Mouse (Mus musculus) intestine, embryonic 15.5 days (tissue): ENCODE measurements around the gene Tead1. TPM values are rescaled to one million over a fixed set of nuclear protein-coding genes. Genes with fewer than 3 reads are reported as not detected.

Experiments
- ATAC-seq: fragments of 200-750 bp; cut with Nextera tagmentation; 2 replicates; pipeline ENCODE4 v1.8.0; 2017; ENCODE audit warnings: moderate TSS enrichment, moderate library complexity
- H3K27ac ChIP-seq: fragments of 300-500 bp; sonication (generic); 2 replicates; pipeline ENCODE4 v1.5.1; 2015; ENCODE audit warnings: mild to moderate bottlenecking, inconsistent platforms
- H3K27me3 ChIP-seq: fragments of 300-500 bp; sonication (generic); replicated peaks from 2 replicates; pipeline ENCODE4 v1.6.1; 2015; ENCODE audit warnings: inconsistent platforms
- H3K36me3 ChIP-seq: fragments of 300-500 bp; sonication (generic); 2 replicates; pipeline ENCODE4 v1.6.1; 2015; ENCODE audit warnings: inconsistent platforms
- H3K4me1 ChIP-seq: fragments of 300-500 bp; sonication (generic); replicated peaks from 2 replicates; pipeline ENCODE4 v1.6.1; 2015; ENCODE audit warnings: inconsistent platforms
- H3K4me2 ChIP-seq: fragments of 300-500 bp; sonication (generic); replicated peaks from 2 replicates; pipeline ENCODE4 v1.6.1; 2015; ENCODE audit warnings: mild to moderate bottlenecking, inconsistent platforms
- H3K4me3 ChIP-seq: fragments of 300-500 bp; sonication (generic); replicated peaks from 2 replicates; pipeline ENCODE4 v1.5.1; 2015; ENCODE audit warnings: inconsistent platforms
- H3K9ac ChIP-seq: fragments of 300-500 bp; sonication (generic); 2 replicates; pipeline ENCODE4 v1.6.1; 2015; ENCODE audit warnings: inconsistent platforms
- H3K9me3 ChIP-seq: fragments of 300-500 bp; sonication (generic); 2 replicates; pipeline ENCODE4 v1.6.1; 2016; ENCODE audit warnings: inconsistent platforms
- whole genome bisulfite sequencing: fragments of 180-500 bp; shearing (Covaris S2); methylation state at CpG from one replicate; pipeline ENCODE4 v1.1.7; 2015; 5-methylcytosine and 5-hydroxymethylcytosine counted together
- polyA plus RNA-seq: library from polyadenylated mRNA; unstranded; fragments of >200 nt; fragmentation: Nextera tagmentation; extraction: Ambion mirVana; gene quantifications from 2 replicates; pipeline ENCODE4 v1.2.1, GENCODE M21; 2015

The Tead1 gene
- polyA plus RNA-seq, 1 experiment from 2014 or later, result 18.3 TPM

GRCm38 (mm10) chr7:112771461-112771860 lies 92.3 kb downstream of the Tead1 start:
- H3K4me2 ChIP-seq, result no peak overlapping the region
- H3K4me1 ChIP-seq, result peaks cover 13% of the 10 kb centered on the region
- no peak overlapping the region for H3K27ac ChIP-seq
- H3K4me3 ChIP-seq, result no peak overlapping the region
- H3K36me3 ChIP-seq, result no peaks in the 10 kb centered on the region
- H3K9ac ChIP-seq, result no peak overlapping the region
- WGBS, result 83% methylated on average over 6 of the region's 6 CpGs
- H3K9me3 ChIP-seq, result no peaks in the 10 kb centered on the region
- no peak for ATAC-seq
- H3K27me3 ChIP-seq, result no peaks in the 10 kb centered on the region

GRCm38 (mm10) chr7:112772777-112773176 lies 93.7 kb downstream of the Tead1 start:
- Histone ChIP-seq H3K4me2 (no peak overlapping the region), H3K27me3 (no peaks in the 10 kb centered on the region), H3K27ac (no peak overlapping the region), H3K36me3 (no peaks in the 10 kb centered on the region), H3K9me3 (no peaks in the 10 kb centered on the region), H3K9ac (no peak overlapping the region), H3K4me1 (peaks cover 17% of the 10 kb centered on the region), H3K4me3 (no peak overlapping the region)
- 19% methylated on average over 6 of the region's 6 CpGs for WGBS
- no peak for ATAC-seq

- Histone ChIP-seq H3K27me3 (no peaks in the 10 kb centered on the region), H3K27ac (no peak overlapping the region), H3K4me1 (peaks cover 17% of the 10 kb centered on the region), H3K4me2 (no peak overlapping the region), H3K36me3 (no peaks in the 10 kb centered on the region), H3K4me3 (no peak overlapping the region), H3K9me3 (no peaks in the 10 kb centered on the region), H3K9ac (no peak overlapping the region)
- ATAC-seq, result no peak
- WGBS, result 76% methylated on average over 4 of the region's 4 CpGs
Observed at GRCm38 (mm10) chr7:112773601-112774000, 94.5 kb downstream of the Tead1 start.

GRCm38 (mm10) chr7:112775816-112776215 lies 96.7 kb downstream of the Tead1 start:
- H3K9me3 ChIP-seq, result no peaks in the 10 kb centered on the region
- WGBS, result 54% methylated on average over 5 of the region's 5 CpGs
- H3K36me3 ChIP-seq, result no peaks in the 10 kb centered on the region
- no peak overlapping the region for H3K9ac ChIP-seq
- no peak overlapping the region for H3K4me2 ChIP-seq
- 0 out of 2 replicates have a peak overlapping the region, but pooled peaks have one; percentile 1 for H3K27ac ChIP-seq
- H3K4me3 ChIP-seq, result no peak overlapping the region
- no peak for ATAC-seq
- H3K4me1 ChIP-seq, result peaks cover 27% of the 10 kb centered on the region
- no peaks in the 10 kb centered on the region for H3K27me3 ChIP-seq

- Histone ChIP-seq H3K9me3 (no peaks in the 10 kb centered on the region), H3K36me3 (no peaks in the 10 kb centered on the region), H3K9ac (no peak overlapping the region), H3K27ac (no peak overlapping the region; the same call in 1 of the 2 replicates), H3K27me3 (no peaks in the 10 kb centered on the region), H3K4me2 (no peak overlapping the region), H3K4me1 (peaks cover 27% of the 10 kb centered on the region), H3K4me3 (no peak overlapping the region)
- WGBS, result 62% methylated on average over 5 of the region's 5 CpGs
- no peak for ATAC-seq
Observed at GRCm38 (mm10) chr7:112776670-112777069, 97.6 kb downstream of the Tead1 start.

- 40% methylated on average over 6 of the region's 6 CpGs for WGBS
- Histone ChIP-seq H3K9ac (no peak overlapping the region), H3K9me3 (no peaks in the 10 kb centered on the region), H3K36me3 (no peaks in the 10 kb centered on the region), H3K4me2 (no peak overlapping the region), H3K4me3 (no peak overlapping the region), H3K27ac (no peak overlapping the region), H3K4me1 (peaks cover 24% of the 10 kb centered on the region), H3K27me3 (no peaks in the 10 kb centered on the region)
- ATAC-seq, result 0 out of 2 replicates have a peak, but pooled peaks have one; percentile 2
Observed at GRCm38 (mm10) chr7:112779636-112780035, 100.5 kb downstream of the Tead1 start.

- no peak overlapping the region for H3K4me2 ChIP-seq
- H3K9ac ChIP-seq, result no peak overlapping the region
- no peaks in the 10 kb centered on the region for H3K9me3 ChIP-seq
- H3K27me3 ChIP-seq, result no peaks in the 10 kb centered on the region
- ATAC-seq, result peak; percentile 83
- WGBS, result 58% methylated on average over 6 of the region's 6 CpGs
- no peaks in the 10 kb centered on the region for H3K36me3 ChIP-seq
- peaks cover 18% of the 10 kb centered on the region for H3K4me1 ChIP-seq
- H3K4me3 ChIP-seq, result no peak overlapping the region
- H3K27ac ChIP-seq, result no peak overlapping the region; the same call in 1 of the 2 replicates
Observed at GRCm38 (mm10) chr7:112780910-112781309, 101.8 kb downstream of the Tead1 start.

GRCm38 (mm10) chr7:112781987-112782386 lies 102.9 kb downstream of the Tead1 start:
- WGBS, result 81% methylated on average over 8 of the region's 8 CpGs
- no peak for ATAC-seq
- H3K36me3 ChIP-seq, result no peaks in the 10 kb centered on the region
- H3K9me3 ChIP-seq, result no peaks in the 10 kb centered on the region
- peaks cover 21% of the 10 kb centered on the region for H3K4me1 ChIP-seq
- H3K4me2 ChIP-seq, result no peak overlapping the region
- no peak overlapping the region for H3K27ac ChIP-seq
- no peaks in the 10 kb centered on the region for H3K27me3 ChIP-seq
- no peak overlapping the region for H3K9ac ChIP-seq
- no peak overlapping the region for H3K4me3 ChIP-seq

- no peak overlapping the region for H3K27ac ChIP-seq
- 92% methylated on average over 3 of the region's 3 CpGs for WGBS
- no peak for ATAC-seq
Observed at GRCm38 (mm10) chr7:112784278-112784677, 105.2 kb downstream of the Tead1 start.

GRCm38 (mm10) chr7:112785271-112785670 lies 106.2 kb downstream of the Tead1 start:
- Histone ChIP-seq H3K4me3 (no peak overlapping the region), H3K4me2 (no peak overlapping the region), H3K27ac (no peak overlapping the region), H3K36me3 (no peaks in the 10 kb centered on the region), H3K9ac (no peak overlapping the region), H3K27me3 (no peaks in the 10 kb centered on the region), H3K9me3 (no peaks in the 10 kb centered on the region), H3K4me1 (peaks cover 28% of the 10 kb centered on the region)
- WGBS, result 74% methylated on average over 7 of the region's 7 CpGs
- ATAC-seq, result no peak

More at GRCm38 (mm10) chr7:112784278-112784677, 105.2 kb downstream of the Tead1 start:
- Histone ChIP-seq H3K4me2 (no peak overlapping the region), H3K9ac (no peak overlapping the region), H3K4me3 (no peak overlapping the region), H3K27me3 (no peaks in the 10 kb centered on the region), H3K4me1 (peaks cover 38% of the 10 kb centered on the region), H3K36me3 (no peaks in the 10 kb centered on the region), H3K9me3 (no peaks in the 10 kb centered on the region)

- H3K4me3 ChIP-seq, result no peak overlapping the region
- peaks cover 31% of the 10 kb centered on the region for H3K4me1 ChIP-seq
- no peak for ATAC-seq
- no peaks in the 10 kb centered on the region for H3K27me3 ChIP-seq
- 50% methylated on average over 7 of the region's 7 CpGs for WGBS
- no peak overlapping the region for H3K4me2 ChIP-seq
- no peaks in the 10 kb centered on the region for H3K9me3 ChIP-seq
- no peak overlapping the region for H3K27ac ChIP-seq
- H3K36me3 ChIP-seq, result no peaks in the 10 kb centered on the region
- no peak overlapping the region for H3K9ac ChIP-seq
Observed at GRCm38 (mm10) chr7:112786556-112787225, 107.6 kb downstream of the Tead1 start.

- no peaks in the 10 kb centered on the region for H3K9me3 ChIP-seq
- WGBS, result 71% methylated on average over 7 of the region's 7 CpGs
- no peak overlapping the region for H3K27ac ChIP-seq
- H3K36me3 ChIP-seq, result no peaks in the 10 kb centered on the region
- H3K27me3 ChIP-seq, result no peaks in the 10 kb centered on the region
- no peak overlapping the region for H3K9ac ChIP-seq
- no peak overlapping the region for H3K4me3 ChIP-seq
- ATAC-seq, result no peak
- H3K4me2 ChIP-seq, result no peak overlapping the region
- peaks cover 31% of the 10 kb centered on the region for H3K4me1 ChIP-seq
Observed at GRCm38 (mm10) chr7:112787281-112787680, 108.2 kb downstream of the Tead1 start.

GRCm38 (mm10) chr7:112788321-112788751 lies 109.2 kb downstream of the Tead1 start:
- no peaks in the 10 kb centered on the region for H3K9me3 ChIP-seq
- H3K4me2 ChIP-seq, result no peak overlapping the region
- 32% methylated on average over 7 of the region's 7 CpGs for WGBS

More at GRCm38 (mm10) chr7:112788321-112788751, 109.2 kb downstream of the Tead1 start:
- peaks cover 34% of the 10 kb centered on the region for H3K4me1 ChIP-seq
- H3K27me3 ChIP-seq, result no peaks in the 10 kb centered on the region
- H3K9ac ChIP-seq, result no peak overlapping the region
- H3K27ac ChIP-seq, result peak overlapping the region; percentile 61
- no peaks in the 10 kb centered on the region for H3K36me3 ChIP-seq
- ATAC-seq, result peak; percentile 93
- H3K4me3 ChIP-seq, result no peak overlapping the region
